Mouse (Mus musculus): Measurements from ENCODE around the gene Auh. TPM values are rescaled to one million over a fixed set of nuclear protein-coding genes. Genes with fewer than 3 reads are reported as not detected.

The Auh gene
- polyA plus RNA-seq, 1 experiment from 2014 or later, result 62.4 TPM

- H3K4me2 ChIP-seq (replicated peaks), result no peak overlapping the region
- H3K9ac ChIP-seq, result no peak overlapping the region
- ATAC-seq (ENCODE audit: low FRiP score) (no peak), DNase-seq (ENCODE audit: low spot score) (no peak)
- H3K4me1 ChIP-seq (replicated peaks; ENCODE audit: control insufficient read depth, insufficient read depth, low read length), result peaks cover 8% of the 10 kb centered on the region; the same call in 1 of the 2 replicates
- H3K27ac ChIP-seq, result 0 out of 2 replicates have a peak overlapping the region, but pooled peaks have one; percentile 26
- no peaks in the 10 kb centered on the region for H3K27me3 ChIP-seq (ENCODE audit: control insufficient read depth, insufficient read depth, low read length)
- no peak overlapping the region for H3K4me3 ChIP-seq (replicated peaks; ENCODE audit: low read length)
- H3K9me3 ChIP-seq (ENCODE audit: control insufficient read depth, low read length), result no peaks in the 10 kb centered on the region
- 88% methylated on average over 12 of the region's 12 CpGs for WGBS
- no peaks in the 10 kb centered on the region for H3K36me3 ChIP-seq (replicated peaks; ENCODE audit: control insufficient read depth, insufficient read depth)
These were observed 71.1 kb downstream of the Auh start for GRCm38 (mm10) chr13:52858373-52858772.

DNA sequence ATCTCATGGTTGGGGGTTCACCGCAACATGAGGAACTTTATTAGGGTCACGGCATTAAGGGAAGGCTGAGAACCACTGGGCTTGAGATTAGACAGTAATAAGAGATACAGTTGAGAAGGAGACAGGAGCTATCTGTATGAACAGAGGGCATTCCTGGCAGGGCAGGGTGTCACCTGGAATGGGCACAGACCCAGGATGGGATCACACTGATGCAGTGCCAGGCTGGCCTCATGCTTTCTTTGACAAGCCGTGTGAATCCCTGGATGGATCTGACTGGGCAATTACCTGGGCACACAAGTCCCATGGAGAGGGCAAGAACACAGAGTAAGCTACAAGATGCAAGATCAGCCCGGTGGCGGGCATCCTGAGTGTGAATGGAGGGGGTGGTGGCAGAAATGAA, 71.7 kb downstream of the Auh start:
- no peak overlapping the region for H3K27ac ChIP-seq
- 83% methylated on average over 5 of the region's 5 CpGs for WGBS
- ATAC-seq (ENCODE audit: low FRiP score), result no peak
- H3K4me3 ChIP-seq (replicated peaks; ENCODE audit: low read length), result no peak overlapping the region
- H3K4me1 ChIP-seq (replicated peaks; ENCODE audit: control insufficient read depth, insufficient read depth, low read length), result peaks cover 8% of the 10 kb centered on the region; the same call in 1 of the 2 replicates
- no peak for DNase-seq (ENCODE audit: low spot score)
- no peak overlapping the region for H3K9ac ChIP-seq
- H3K4me2 ChIP-seq (replicated peaks), result no peak overlapping the region
- no peaks in the 10 kb centered on the region for H3K36me3 ChIP-seq (replicated peaks; ENCODE audit: control insufficient read depth, insufficient read depth)
- no peaks in the 10 kb centered on the region for H3K27me3 ChIP-seq (ENCODE audit: control insufficient read depth, insufficient read depth, low read length)
- H3K9me3 ChIP-seq (ENCODE audit: control insufficient read depth, low read length), result no peaks in the 10 kb centered on the region

DNA sequence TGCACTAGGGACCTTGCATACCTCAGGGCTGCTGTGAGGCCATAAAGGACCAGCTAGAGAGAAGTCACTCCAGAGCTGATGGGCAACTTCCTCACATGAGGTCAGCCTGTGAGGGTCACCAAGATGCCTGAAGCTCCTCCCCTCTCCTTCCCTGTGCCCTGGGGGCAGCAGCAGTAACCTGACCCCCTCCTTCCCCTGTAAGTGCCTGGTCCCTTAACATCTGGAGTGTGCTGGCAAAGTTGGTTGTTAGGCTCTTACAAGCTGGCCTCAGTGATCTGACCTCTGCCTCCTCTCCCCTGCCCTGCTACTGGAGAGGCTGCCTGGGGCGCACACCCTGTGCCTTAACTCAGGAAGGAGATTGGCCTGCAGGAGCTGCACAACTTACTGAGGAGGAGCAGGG, 75.9 kb downstream of the Auh start:
- H3K36me3 ChIP-seq (replicated peaks; ENCODE audit: control insufficient read depth, insufficient read depth), result no peaks in the 10 kb centered on the region
- no peaks in the 10 kb centered on the region for H3K27me3 ChIP-seq (ENCODE audit: control insufficient read depth, insufficient read depth, low read length)
- 69% methylated on average over 1 of the region's 1 CpGs for WGBS
- no peak overlapping the region for H3K9ac ChIP-seq
- no peaks in the 10 kb centered on the region for H3K9me3 ChIP-seq (ENCODE audit: control insufficient read depth, low read length)
- ATAC-seq (ENCODE audit: low FRiP score) (no peak), DNase-seq (ENCODE audit: low spot score) (no peak)
- H3K4me1 ChIP-seq (replicated peaks; ENCODE audit: control insufficient read depth, insufficient read depth, low read length), result 0 out of 2 replicates have a peak, but pooled peaks cover under 1% of the 10 kb centered on the region
- H3K4me2 ChIP-seq (replicated peaks), result no peak overlapping the region
- no peak overlapping the region for H3K27ac ChIP-seq
- H3K4me3 ChIP-seq (replicated peaks; ENCODE audit: low read length), result no peak overlapping the region

GRCm38 (mm10) chr13:52851886-52852285, 77.6 kb downstream of the Auh start:
- ATAC-seq (ENCODE audit: low FRiP score) (no peak), DNase-seq (ENCODE audit: low spot score) (no peak)
- H3K4me1 ChIP-seq (replicated peaks; ENCODE audit: control insufficient read depth, insufficient read depth, low read length), result no peaks in the 10 kb centered on the region
- no peak overlapping the region for H3K9ac ChIP-seq
- 82% methylated on average over 4 of the region's 4 CpGs for WGBS
- no peak overlapping the region for H3K27ac ChIP-seq
- no peaks in the 10 kb centered on the region for H3K27me3 ChIP-seq (ENCODE audit: control insufficient read depth, insufficient read depth, low read length)
- H3K9me3 ChIP-seq (ENCODE audit: control insufficient read depth, low read length), result no peaks in the 10 kb centered on the region
- no peaks in the 10 kb centered on the region for H3K36me3 ChIP-seq (replicated peaks; ENCODE audit: control insufficient read depth, insufficient read depth)
- H3K4me3 ChIP-seq (replicated peaks; ENCODE audit: low read length), result no peak overlapping the region
- no peak overlapping the region for H3K4me2 ChIP-seq (replicated peaks)

DNA sequence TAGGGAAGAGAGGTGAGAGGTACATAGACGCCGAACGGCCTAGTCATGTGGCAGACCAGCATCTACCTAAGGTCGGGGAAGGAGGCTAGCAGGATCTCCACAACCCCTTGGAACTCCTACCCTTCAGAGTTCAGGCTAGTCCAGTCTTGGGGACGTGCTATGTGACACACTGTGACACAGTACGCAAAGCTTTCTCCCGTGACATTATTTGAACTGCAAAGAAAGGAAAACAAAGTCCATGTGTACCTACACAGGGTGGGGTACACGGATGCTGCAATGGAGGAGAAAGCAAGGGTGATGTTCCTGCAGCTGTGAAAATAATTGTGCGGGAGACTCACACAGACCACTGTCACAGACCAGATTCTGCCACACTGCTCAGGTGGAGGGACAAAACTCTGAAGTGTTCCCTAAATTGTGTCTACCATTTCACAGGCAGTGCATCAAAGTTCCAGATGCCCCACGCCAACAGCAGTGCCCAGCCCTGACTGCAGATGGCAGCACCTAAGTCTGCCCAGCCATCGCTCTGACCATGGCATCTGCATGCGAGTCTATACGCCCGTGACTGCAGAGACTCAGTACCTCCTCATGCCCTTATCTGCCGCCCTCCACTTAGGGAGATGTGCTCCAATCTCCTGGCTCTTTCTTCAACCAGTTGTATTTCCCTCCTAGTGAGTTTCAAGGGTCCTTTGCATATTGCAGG, 79.3 kb downstream of the Auh start:
- no peaks in the 10 kb centered on the region for H3K9me3 ChIP-seq (ENCODE audit: control insufficient read depth, low read length)
- H3K4me2 ChIP-seq (replicated peaks), result no peak overlapping the region
- H3K36me3 ChIP-seq (replicated peaks; ENCODE audit: control insufficient read depth, insufficient read depth), result no peaks in the 10 kb centered on the region
- H3K4me3 ChIP-seq (replicated peaks; ENCODE audit: low read length), result no peak overlapping the region
- DNase-seq (ENCODE audit: low spot score) (no peak), ATAC-seq (ENCODE audit: low FRiP score) (no peak)
- H3K27ac ChIP-seq, result no peak overlapping the region
- H3K4me1 ChIP-seq (replicated peaks; ENCODE audit: control insufficient read depth, insufficient read depth, low read length), result no peaks in the 10 kb centered on the region
- 86% methylated on average over 15 of the region's 15 CpGs for WGBS
- no peak overlapping the region for H3K9ac ChIP-seq
- no peaks in the 10 kb centered on the region for H3K27me3 ChIP-seq (ENCODE audit: control insufficient read depth, insufficient read depth, low read length)

- WGBS, result 62% methylated on average over 9 of the region's 9 CpGs
- Histone ChIP-seq H3K4me2 (replicated peaks) (no peak overlapping the region), H3K27me3 (ENCODE audit: control insufficient read depth, insufficient read depth, low read length) (no peaks in the 10 kb centered on the region), H3K9me3 (ENCODE audit: control insufficient read depth, low read length) (no peaks in the 10 kb centered on the region), H3K27ac (no peak overlapping the region), H3K4me1 (replicated peaks; ENCODE audit: control insufficient read depth, insufficient read depth, low read length) (no peaks in the 10 kb centered on the region), H3K36me3 (replicated peaks; ENCODE audit: control insufficient read depth, insufficient read depth) (no peaks in the 10 kb centered on the region), H3K9ac (no peak overlapping the region), H3K4me3 (replicated peaks; ENCODE audit: low read length) (no peak overlapping the region)
- DNase-seq (ENCODE audit: low spot score), result no peak
- ATAC-seq (ENCODE audit: low FRiP score), result 0 out of 2 replicates have a peak, but pooled peaks have one; percentile 14
These were observed 80.1 kb downstream of the Auh start for GRCm38 (mm10) chr13:52849394-52849801.

DNA sequence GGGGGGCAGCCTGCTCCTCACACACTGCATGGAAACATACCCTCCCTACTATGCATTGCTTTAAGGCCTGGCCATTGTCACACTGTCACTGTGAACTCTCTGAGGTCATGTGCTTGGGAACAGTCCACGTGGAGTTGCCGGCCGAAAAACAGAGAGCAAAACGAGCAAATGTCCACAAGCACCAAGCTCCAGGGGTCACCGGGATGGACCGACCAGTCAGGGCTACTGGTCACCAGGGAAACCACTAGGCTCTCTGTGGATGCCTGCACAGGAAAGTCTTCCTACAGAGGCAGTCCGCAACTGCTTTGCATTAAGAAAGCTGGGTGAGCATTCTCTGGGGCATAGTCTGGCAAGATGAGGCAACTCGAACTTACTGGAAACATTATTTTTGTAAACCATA, 82.0 kb downstream of the Auh start:
- ATAC-seq (ENCODE audit: low FRiP score) (no peak), DNase-seq (ENCODE audit: low spot score) (no peak)
- no peaks in the 10 kb centered on the region for H3K36me3 ChIP-seq (replicated peaks; ENCODE audit: control insufficient read depth, insufficient read depth)
- no peak overlapping the region for H3K4me2 ChIP-seq (replicated peaks)
- H3K4me1 ChIP-seq (replicated peaks; ENCODE audit: control insufficient read depth, insufficient read depth, low read length), result no peaks in the 10 kb centered on the region
- H3K27me3 ChIP-seq (ENCODE audit: control insufficient read depth, insufficient read depth, low read length), result no peaks in the 10 kb centered on the region
- H3K4me3 ChIP-seq (replicated peaks; ENCODE audit: low read length), result no peak overlapping the region
- H3K9ac ChIP-seq, result no peak overlapping the region
- no peaks in the 10 kb centered on the region for H3K9me3 ChIP-seq (ENCODE audit: control insufficient read depth, low read length)
- 54% methylated on average over 8 of the region's 8 CpGs for WGBS
- H3K27ac ChIP-seq, result no peak overlapping the region

- 81% methylated on average over 17 of the region's 17 CpGs for WGBS
- no peak for ATAC-seq (ENCODE audit: low FRiP score)
- no peak overlapping the region for H3K4me2 ChIP-seq (replicated peaks)
These were observed 82.4 kb downstream of the Auh start for GRCm38 (mm10) chr13:52847071-52847470.

GRCm38 (mm10) chr13:52845618-52846017, 83.9 kb downstream of the Auh start:
- Histone ChIP-seq H3K27me3 (ENCODE audit: control insufficient read depth, insufficient read depth, low read length) (no peaks in the 10 kb centered on the region), H3K9ac (no peak overlapping the region), H3K4me1 (replicated peaks; ENCODE audit: control insufficient read depth, insufficient read depth, low read length) (no peaks in the 10 kb centered on the region), H3K27ac (no peak overlapping the region), H3K4me2 (replicated peaks) (no peak overlapping the region), H3K4me3 (replicated peaks; ENCODE audit: low read length) (no peak overlapping the region), H3K9me3 (ENCODE audit: control insufficient read depth, low read length) (no peaks in the 10 kb centered on the region), H3K36me3 (replicated peaks; ENCODE audit: control insufficient read depth, insufficient read depth) (no peaks in the 10 kb centered on the region)
- ATAC-seq (ENCODE audit: low FRiP score) (no peak), DNase-seq (ENCODE audit: low spot score) (no peak)
- 94% methylated on average over 4 of the region's 4 CpGs for WGBS

More at GRCm38 (mm10) chr13:52847071-52847470, 82.4 kb downstream of the Auh start:
- Histone ChIP-seq H3K27me3 (ENCODE audit: control insufficient read depth, insufficient read depth, low read length) (no peaks in the 10 kb centered on the region), H3K36me3 (replicated peaks; ENCODE audit: control insufficient read depth, insufficient read depth) (no peaks in the 10 kb centered on the region), H3K27ac (no peak overlapping the region), H3K4me3 (replicated peaks; ENCODE audit: low read length) (no peak overlapping the region), H3K9ac (no peak overlapping the region), H3K4me1 (replicated peaks; ENCODE audit: control insufficient read depth, insufficient read depth, low read length) (no peaks in the 10 kb centered on the region), H3K9me3 (ENCODE audit: control insufficient read depth, low read length) (no peaks in the 10 kb centered on the region)
- DNase-seq (ENCODE audit: low spot score), result no peak
